Mouse (Mus musculus) skeletal muscle tissue, postnatal 0 days (tissue): ENCODE results near the gene Phf14. TPM values are rescaled to one million over a fixed set of nuclear protein-coding genes. Genes with fewer than 3 reads are reported as not detected.

ENCODE experiments used
- polyA plus RNA-seq: library from polyadenylated mRNA; unstranded; fragments of >200 nt; fragmentation: Nextera tagmentation; extraction: Ambion mirVana; gene quantifications from 2 replicates; pipeline ENCODE4 v1.2.1, GENCODE M21; 2015

Gene Phf14
- 30.2 and 36.2 TPM in 2 replicates for polyA plus RNA-seq

GRCm38 (mm10) chr6:11907269-11908032 is at the start of gene Phf14, which contains the start of gene Ndufa4:
Gene Phf14, plus strand, starts transcription at chr6:11907809.
Gene Ndufa4, minus strand, starts transcription at chr6:11907497.

Other genes with a start within 250 kb of the Phf14 start
- 1,599 and 1,838 TPM in 2 replicates for gene Ndufa4, start 312 bp upstream of the Phf14 start, polyA plus RNA-seq